Mouse (Mus musculus) cortical plate, adult 2 months (tissue): ENCODE measurements around the gene Prr5l.

ENCODE experiments used
- CTCF ChIP-seq: fragments of 200-500 bp; IDR thresholded peaks from 2 replicates; pipeline ENCODE4 v1.5.1; 2011; ENCODE audit warnings: mild to moderate bottlenecking, control low read depth, low read length; ENCODE audit not compliant: insufficient read depth; ENCODE audit errors: extremely low read depth
- POLR2A ChIP-seq: fragments of 200-500 bp; IDR thresholded peaks from 2 replicates; pipeline ENCODE4 v1.6.1; 2011; ENCODE audit warnings: mild to moderate bottlenecking, low read length, control low read depth; ENCODE audit not compliant: insufficient read depth; ENCODE audit errors: extremely low read depth

GRCm38 (mm10) chr2:101695584-101695983 lies 187.2 kb downstream of the Prr5l start:
- TF ChIP-seq POLR2A = no peak
- no peak for TF ChIP-seq CTCF
